Mouse (Mus musculus): ENCODE data around the gene Wdr41. TPM values are rescaled to one million over a fixed set of nuclear protein-coding genes. Genes with fewer than 3 reads are reported as not detected.

Gene Wdr41
- 16.3 and 20.8 TPM in 2 replicates for polyA plus RNA-seq (2014; fragmentation: Nextera tagmentation; extraction: Ambion mirVana)

GRCm38 (mm10) chr13:94976219-94977186, at the start of gene Wdr41:
TSS of gene Wdr41 (plus strand) at chr13:94976344.
- Histone ChIP-seq H3K4me1 (ENCODE audit: control insufficient read depth, insufficient read depth, low read length) (peaks cover 7% of the 10 kb centered on the region; the same call in 1 of the 2 replicates), H3K36me3 (ENCODE audit: control insufficient read depth, insufficient read depth, low read length) (no peaks in the 10 kb centered on the region), H3K4me3 (ENCODE audit: low read depth, low read length) (peak within 1 kb of the TSS; percentile 82), H3K9ac (ENCODE audit: low read depth, low read length) (peak within 1 kb of the TSS; percentile 98), H3K27me3 (ENCODE audit: control insufficient read depth, insufficient read depth, low read length) (no peaks in the 10 kb centered on the region), H3K4me2 (peak within 1 kb of the TSS; percentile 57), H3K27ac (ENCODE audit: low read depth, low read length) (peak within 1 kb of the TSS; percentile 93), H3K9me3 (replicated peaks; ENCODE audit: control insufficient read depth, low read length) (no peaks in the 10 kb centered on the region)
- 2% methylated on average over 65 of the region's 68 CpGs for WGBS (ENCODE audit: insufficient replicate concordance)
- ATAC-seq (replicated peaks; ENCODE audit: insufficient number of reproducible peaks, low FRiP score, low TSS enrichment), result peak; percentile 95

GRCm38 (mm10) chr13:94928086-94928485, 48.1 kb upstream of the Wdr41 start:
- Histone ChIP-seq H3K27me3 (ENCODE audit: control insufficient read depth, insufficient read depth, low read length) (peaks cover 4% of the 10 kb centered on the region), H3K4me2 (no peak overlapping the region), H3K9me3 (replicated peaks; ENCODE audit: control insufficient read depth, low read length) (no peaks in the 10 kb centered on the region), H3K27ac (ENCODE audit: low read depth, low read length) (no peak overlapping the region), H3K9ac (ENCODE audit: low read depth, low read length) (no peak overlapping the region), H3K4me1 (ENCODE audit: control insufficient read depth, insufficient read depth, low read length) (no peaks in the 10 kb centered on the region), H3K4me3 (ENCODE audit: low read depth, low read length) (no peak overlapping the region), H3K36me3 (ENCODE audit: control insufficient read depth, insufficient read depth, low read length) (no peaks in the 10 kb centered on the region)
- no peak for ATAC-seq (replicated peaks; ENCODE audit: insufficient number of reproducible peaks, low FRiP score, low TSS enrichment)
- WGBS (ENCODE audit: insufficient replicate concordance), result 81% methylated on average over 3 of the region's 3 CpGs

- Histone ChIP-seq H3K27ac (ENCODE audit: low read depth, low read length) (no peak overlapping the region), H3K4me2 (no peak overlapping the region), H3K9me3 (replicated peaks; ENCODE audit: control insufficient read depth, low read length) (no peaks in the 10 kb centered on the region), H3K4me3 (ENCODE audit: low read depth, low read length) (no peak overlapping the region), H3K36me3 (ENCODE audit: control insufficient read depth, insufficient read depth, low read length) (no peaks in the 10 kb centered on the region), H3K4me1 (ENCODE audit: control insufficient read depth, insufficient read depth, low read length) (no peaks in the 10 kb centered on the region), H3K27me3 (ENCODE audit: control insufficient read depth, insufficient read depth, low read length) (0 out of 2 replicates have a peak, but pooled peaks cover 3% of the 10 kb centered on the region), H3K9ac (ENCODE audit: low read depth, low read length) (no peak overlapping the region)
- no peak for ATAC-seq (replicated peaks; ENCODE audit: insufficient number of reproducible peaks, low FRiP score, low TSS enrichment)
- 56% methylated on average over 5 of the region's 5 CpGs for WGBS (ENCODE audit: insufficient replicate concordance)
Measured at GRCm38 (mm10) chr13:94938418-94938817, 37.7 kb upstream of the Wdr41 start.

GRCm38 (mm10) chr13:94940104-94940503, 36.0 kb upstream of the Wdr41 start:
- no peak for ATAC-seq (replicated peaks; ENCODE audit: insufficient number of reproducible peaks, low FRiP score, low TSS enrichment)
- no peaks in the 10 kb centered on the region for H3K36me3 ChIP-seq (ENCODE audit: control insufficient read depth, insufficient read depth, low read length)

GRCm38 (mm10) chr13:94941230-94941629, 34.9 kb upstream of the Wdr41 start:
- H3K4me2 ChIP-seq, result no peak overlapping the region
- H3K4me1 ChIP-seq (ENCODE audit: control insufficient read depth, insufficient read depth, low read length), result no peaks in the 10 kb centered on the region
- H3K27ac ChIP-seq (ENCODE audit: low read depth, low read length), result no peak overlapping the region
- H3K27me3 ChIP-seq (ENCODE audit: control insufficient read depth, insufficient read depth, low read length), result 0 out of 2 replicates have a peak, but pooled peaks cover 3% of the 10 kb centered on the region
- H3K9ac ChIP-seq (ENCODE audit: low read depth, low read length), result no peak overlapping the region
- H3K36me3 ChIP-seq (ENCODE audit: control insufficient read depth, insufficient read depth, low read length), result no peaks in the 10 kb centered on the region
- no peak overlapping the region for H3K4me3 ChIP-seq (ENCODE audit: low read depth, low read length)
- ATAC-seq (replicated peaks; ENCODE audit: insufficient number of reproducible peaks, low FRiP score, low TSS enrichment), result no peak
- WGBS (ENCODE audit: insufficient replicate concordance), result 15% methylated on average over 4 of the region's 4 CpGs
- no peaks in the 10 kb centered on the region for H3K9me3 ChIP-seq (replicated peaks; ENCODE audit: control insufficient read depth, low read length)

More at GRCm38 (mm10) chr13:94940104-94940503, 36.0 kb upstream of the Wdr41 start:
- H3K9me3 ChIP-seq (replicated peaks; ENCODE audit: control insufficient read depth, low read length), result no peaks in the 10 kb centered on the region
- no peak overlapping the region for H3K4me2 ChIP-seq
- H3K9ac ChIP-seq (ENCODE audit: low read depth, low read length), result no peak overlapping the region
- 66% methylated on average over 5 of the region's 5 CpGs for WGBS (ENCODE audit: insufficient replicate concordance)
- no peak overlapping the region for H3K4me3 ChIP-seq (ENCODE audit: low read depth, low read length)
- 0 out of 2 replicates have a peak, but pooled peaks cover 3% of the 10 kb centered on the region for H3K27me3 ChIP-seq (ENCODE audit: control insufficient read depth, insufficient read depth, low read length)
- H3K4me1 ChIP-seq (ENCODE audit: control insufficient read depth, insufficient read depth, low read length), result no peaks in the 10 kb centered on the region
- H3K27ac ChIP-seq (ENCODE audit: low read depth, low read length), result no peak overlapping the region

GRCm38 (mm10) chr13:94955941-94956340, 20.2 kb upstream of the Wdr41 start:
- no peak overlapping the region for H3K9ac ChIP-seq (ENCODE audit: low read depth, low read length)
- no peaks in the 10 kb centered on the region for H3K9me3 ChIP-seq (replicated peaks; ENCODE audit: control insufficient read depth, low read length)
- H3K27ac ChIP-seq (ENCODE audit: low read depth, low read length), result no peak overlapping the region
- H3K4me2 ChIP-seq, result no peak overlapping the region
- no peaks in the 10 kb centered on the region for H3K36me3 ChIP-seq (ENCODE audit: control insufficient read depth, insufficient read depth, low read length)
- H3K4me1 ChIP-seq (ENCODE audit: control insufficient read depth, insufficient read depth, low read length), result no peaks in the 10 kb centered on the region
- no peak for ATAC-seq (replicated peaks; ENCODE audit: insufficient number of reproducible peaks, low FRiP score, low TSS enrichment)
- H3K4me3 ChIP-seq (ENCODE audit: low read depth, low read length), result no peak overlapping the region
- WGBS (ENCODE audit: insufficient replicate concordance), result 53% methylated on average over 6 of the region's 6 CpGs
- H3K27me3 ChIP-seq (ENCODE audit: control insufficient read depth, insufficient read depth, low read length), result no peaks in the 10 kb centered on the region

- Histone ChIP-seq H3K4me1 (ENCODE audit: control insufficient read depth, insufficient read depth, low read length) (no peaks in the 10 kb centered on the region), H3K4me3 (ENCODE audit: low read depth, low read length) (no peak overlapping the region), H3K9me3 (replicated peaks; ENCODE audit: control insufficient read depth, low read length) (no peaks in the 10 kb centered on the region), H3K36me3 (ENCODE audit: control insufficient read depth, insufficient read depth, low read length) (no peaks in the 10 kb centered on the region), H3K27ac (ENCODE audit: low read depth, low read length) (no peak overlapping the region), H3K4me2 (no peak overlapping the region), H3K9ac (ENCODE audit: low read depth, low read length) (no peak overlapping the region), H3K27me3 (ENCODE audit: control insufficient read depth, insufficient read depth, low read length) (no peaks in the 10 kb centered on the region)
- ATAC-seq (replicated peaks; ENCODE audit: insufficient number of reproducible peaks, low FRiP score, low TSS enrichment), result no peak
- 63% methylated on average over 1 of the region's 1 CpGs for WGBS (ENCODE audit: insufficient replicate concordance)
Measured at GRCm38 (mm10) chr13:94957965-94958364, 18.2 kb upstream of the Wdr41 start.

GRCm38 (mm10) chr13:94969992-94970553, 6.1 kb upstream of the Wdr41 start:
- no peak overlapping the region for H3K4me3 ChIP-seq (ENCODE audit: low read depth, low read length)
- no peak overlapping the region for H3K9ac ChIP-seq (ENCODE audit: low read depth, low read length)
- no peaks in the 10 kb centered on the region for H3K9me3 ChIP-seq (replicated peaks; ENCODE audit: control insufficient read depth, low read length)
- H3K4me2 ChIP-seq, result no peak overlapping the region
- WGBS (ENCODE audit: insufficient replicate concordance), result 75% methylated on average over 9 of the region's 9 CpGs
- no peaks in the 10 kb centered on the region for H3K36me3 ChIP-seq (ENCODE audit: control insufficient read depth, insufficient read depth, low read length)
- no peak for ATAC-seq (replicated peaks; ENCODE audit: insufficient number of reproducible peaks, low FRiP score, low TSS enrichment)
- no peak overlapping the region for H3K27ac ChIP-seq (ENCODE audit: low read depth, low read length)
- H3K4me1 ChIP-seq (ENCODE audit: control insufficient read depth, insufficient read depth, low read length), result no peaks in the 10 kb centered on the region
- H3K27me3 ChIP-seq (ENCODE audit: control insufficient read depth, insufficient read depth, low read length), result no peaks in the 10 kb centered on the region
